21 mouse cellular contexts compared by ENCODE assay signal in the genomic region with DNA sequence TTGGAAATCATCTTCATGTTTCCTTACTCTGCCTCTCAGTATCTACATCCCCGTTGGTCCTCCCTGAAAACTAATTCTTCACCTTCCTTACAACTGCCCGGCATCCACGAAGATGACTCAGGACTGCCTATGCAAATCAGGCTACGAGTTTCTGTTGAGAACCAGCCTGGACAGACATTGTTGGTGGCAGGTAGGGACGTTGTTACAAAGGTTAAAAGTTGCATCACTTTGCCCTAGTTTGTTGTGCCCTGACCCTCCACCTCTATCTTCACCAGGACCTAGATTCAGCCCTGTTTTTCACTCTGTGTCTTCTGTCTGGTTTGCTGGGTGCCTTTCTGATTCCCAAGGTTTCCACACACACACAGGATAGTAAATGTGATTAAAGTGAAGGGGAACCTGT. TPM values are rescaled to one million over a fixed set of nuclear protein-coding genes. Genes with fewer than 3 reads are reported as not detected.
DNase-seq lines count a peak whose midpoint lies in the region; ATAC-seq and TF ChIP-seq lines count a peak whose summit lies in the region.
"Had no signal": no experiment of that assay in that cellular context is flagged by ENCODE, and none has a peak within 500 bp of the region (broad histone marks: within the 10 kb centered on the region; RNA-seq: fewer than 3 reads in every experiment).

No protein-coding gene starts in this region.

- no peaks in the 10 kb centered on the region for H3K27me3 ChIP-seq in intestine, embryonic 16.5 days (replicated peaks; ENCODE audit: control insufficient read depth, insufficient read depth, low read length)
- no peaks in the 10 kb centered on the region for H3K27me3 ChIP-seq in intestine, embryonic 15.5 days (replicated peaks)
- no peaks in the 10 kb centered on the region for H3K27me3 ChIP-seq in liver, embryonic 13.5 days
- no peaks in the 10 kb centered on the region for H3K27me3 ChIP-seq in liver, postnatal 0 days (ENCODE audit: insufficient read depth, low read length)
- no peaks in the 10 kb centered on the region for H3K27me3 ChIP-seq in lung, postnatal 0 days (replicated peaks; ENCODE audit: insufficient read depth, low read length)
- H3K27me3 ChIP-seq: heart, embryonic 12.5 days; Patski had no signal

- peak; percentile 34; the same call in 1 of the 2 replicates for TF ChIP-seq EP300 in liver, postnatal 0 days (IDR thresholded peaks at IDR 0.05; ENCODE audit: low read depth)
- no peak for TF ChIP-seq EP300 in lung, postnatal 0 days (IDR thresholded peaks at IDR 0.05)

- no peaks in the 10 kb centered on the region for H3K9me3 ChIP-seq in intestine, embryonic 16.5 days (ENCODE audit: control insufficient read depth, low read length)
- no peaks in the 10 kb centered on the region for H3K9me3 ChIP-seq in intestine, embryonic 15.5 days
- no peaks in the 10 kb centered on the region for H3K9me3 ChIP-seq in liver, embryonic 13.5 days (replicated peaks)
- H3K9me3 ChIP-seq in liver, postnatal 0 days (ENCODE audit: low read length), result no peaks in the 10 kb centered on the region
- no peaks in the 10 kb centered on the region for H3K9me3 ChIP-seq in lung, postnatal 0 days (ENCODE audit: low read length)
- H3K9me3 ChIP-seq: embryonic facial prominence, embryonic 10.5 days; heart, embryonic 12.5 days; hindbrain, embryonic 10.5 days had no signal

- no peak overlapping the region for H3K4me3 ChIP-seq in intestine, embryonic 16.5 days (ENCODE audit: low read length)
- no peak overlapping the region for H3K4me3 ChIP-seq in intestine, embryonic 15.5 days (replicated peaks)
- no peak overlapping the region for H3K4me3 ChIP-seq in liver, embryonic 13.5 days (replicated peaks)
- no peak overlapping the region for H3K4me3 ChIP-seq in liver, postnatal 0 days (ENCODE audit: low read depth, low read length)
- H3K4me3 ChIP-seq in lung, postnatal 0 days (ENCODE audit: low read depth, low read length), result no peak overlapping the region
- H3K4me3 ChIP-seq: embryonic facial prominence, embryonic 10.5 days; gastrocnemius, adult 2 months; heart, embryonic 12.5 days; hindbrain, embryonic 10.5 days had no signal

- H3K4me1 ChIP-seq in intestine, embryonic 16.5 days (ENCODE audit: control insufficient read depth, insufficient read depth, low read length), result no peaks in the 10 kb centered on the region
- no peaks in the 10 kb centered on the region for H3K4me1 ChIP-seq in intestine, embryonic 15.5 days (replicated peaks)
- no peaks in the 10 kb centered on the region for H3K4me1 ChIP-seq in liver, embryonic 13.5 days (replicated peaks)
- no peaks in the 10 kb centered on the region for H3K4me1 ChIP-seq in liver, postnatal 0 days (ENCODE audit: insufficient read depth)
- H3K4me1 ChIP-seq in lung, postnatal 0 days (ENCODE audit: insufficient read depth, low read depth, low read length), result no peaks in the 10 kb centered on the region
- H3K4me1 ChIP-seq: embryonic facial prominence, embryonic 10.5 days; heart, embryonic 12.5 days; hindbrain, embryonic 10.5 days had no signal

- ATAC-seq in intestine, embryonic 16.5 days, result 0 out of 2 replicates have a peak, but pooled peaks have one; percentile 29
- no peak for ATAC-seq in intestine, embryonic 15.5 days
- ATAC-seq in liver, embryonic 13.5 days (ENCODE audit: low read depth), result peak; percentile 63
- peak; percentile 79 for ATAC-seq in liver, postnatal 0 days
- ATAC-seq in lung, postnatal 0 days, result no peak
- ATAC-seq: activated CD4-positive, CD25-positive, alpha-beta regulatory T cell, adult 4 months; forebrain, embryonic 14.5 days; Patski had no signal

- no peaks in the 10 kb centered on the region for H3K36me3 ChIP-seq in intestine, embryonic 16.5 days (ENCODE audit: control insufficient read depth, insufficient read depth, low read length)
- H3K36me3 ChIP-seq in intestine, embryonic 15.5 days, result no peaks in the 10 kb centered on the region
- no peaks in the 10 kb centered on the region for H3K36me3 ChIP-seq in liver, embryonic 13.5 days
- H3K36me3 ChIP-seq in liver, postnatal 0 days (replicated peaks; ENCODE audit: insufficient read depth, low read length), result no peaks in the 10 kb centered on the region
- H3K36me3 ChIP-seq in lung, postnatal 0 days (ENCODE audit: insufficient read depth, low read length), result no peaks in the 10 kb centered on the region
- H3K36me3 ChIP-seq: embryonic facial prominence, embryonic 10.5 days; heart, embryonic 12.5 days; hindbrain, embryonic 10.5 days had no signal

- no peak overlapping the region for H3K27ac ChIP-seq in intestine, embryonic 16.5 days (ENCODE audit: low read length)
- no peak overlapping the region for H3K27ac ChIP-seq in intestine, embryonic 15.5 days
- 0 out of 2 replicates have a peak overlapping the region, but pooled peaks have one; percentile 14 for H3K27ac ChIP-seq in liver, embryonic 13.5 days
- peak overlapping the region; percentile 94 for H3K27ac ChIP-seq in liver, postnatal 0 days (ENCODE audit: low read depth)
- no peak overlapping the region for H3K27ac ChIP-seq in lung, postnatal 0 days (ENCODE audit: low read length)
- H3K27ac ChIP-seq: embryonic facial prominence, embryonic 10.5 days; gastrocnemius, adult 2 months; hindbrain, embryonic 10.5 days had no signal

- no peak overlapping the region for H3K9ac ChIP-seq in intestine, embryonic 16.5 days (ENCODE audit: low read depth, low read length)
- H3K9ac ChIP-seq in intestine, embryonic 15.5 days, result no peak overlapping the region
- H3K9ac ChIP-seq in liver, embryonic 13.5 days, result no peak overlapping the region
- H3K9ac ChIP-seq in liver, postnatal 0 days (replicated peaks), result no peak overlapping the region
- H3K9ac ChIP-seq in lung, postnatal 0 days (replicated peaks; ENCODE audit: low read depth), result no peak overlapping the region
- H3K9ac ChIP-seq: heart, embryonic 12.5 days had no signal

- 90% methylated on average over 5 of the region's 5 CpGs for WGBS in intestine, embryonic 16.5 days
- WGBS in intestine, embryonic 15.5 days, result 90% methylated on average over 5 of the region's 5 CpGs
- 67% methylated on average over 5 of the region's 5 CpGs for WGBS in liver, embryonic 13.5 days (ENCODE audit: insufficient replicate concordance)
- 61% methylated on average over 5 of the region's 5 CpGs for WGBS in liver, postnatal 0 days (ENCODE audit: insufficient replicate concordance)
- 82% methylated on average over 5 of the region's 5 CpGs for WGBS in lung, postnatal 0 days

- TF ChIP-seq CTCF in liver, postnatal 0 days (IDR thresholded peaks at IDR 0.05; ENCODE audit: low read depth), result no peak
- no peak for TF ChIP-seq CTCF in lung, postnatal 0 days (IDR thresholded peaks at IDR 0.05)

- no peak overlapping the region for H3K4me2 ChIP-seq in intestine, embryonic 16.5 days (ENCODE audit: low read depth, low read length)
- H3K4me2 ChIP-seq in intestine, embryonic 15.5 days (replicated peaks), result no peak overlapping the region
- no peak overlapping the region for H3K4me2 ChIP-seq in liver, embryonic 13.5 days
- peak overlapping the region; percentile 53 for H3K4me2 ChIP-seq in liver, postnatal 0 days (ENCODE audit: low read depth, low read length)
- H3K4me2 ChIP-seq in lung, postnatal 0 days (replicated peaks; ENCODE audit: low read depth, low read length), result no peak overlapping the region
- H3K4me2 ChIP-seq: heart, embryonic 12.5 days had no signal

- DNase-seq in kidney, postnatal 36 days, result peak; percentile 25 to 54
- no peak for DNase-seq in kidney, postnatal 14 days
- DNase-seq in liver, embryonic 13.5 days, result no peak
- DNase-seq in liver, postnatal 0 days, result peak; percentile 25
- DNase-seq in urinary bladder, postnatal 10 days (ENCODE audit: low spot score), result no peak
- DNase-seq in lung, postnatal 0 days (ENCODE audit: low spot score), result no peak
- DNase-seq: adrenal gland, postnatal 14 days; B cell, adult 2 months; cerebellum, adult 11-12 months; cerebellum, adult 9-10 months; cerebellum, postnatal 25 days; gastrocnemius, adult 2 months; gastrocnemius, postnatal 25 days had no signal

RNA-seq across cellular contexts. Expression of a gene that starts 36.7 kb away (rescaled TPM):
- 63.0 and 77.2 TPM in 2 replicates for polyA plus RNA-seq in intestine, embryonic 16.5 days (2015; fragmentation: Nextera tagmentation; extraction: Ambion mirVana)
- 51.6 and 55.3 TPM in 2 replicates for polyA plus RNA-seq in intestine, embryonic 15.5 days (2015; fragmentation: Nextera tagmentation; extraction: Ambion mirVana)
- 36.9 and 45.2 TPM in 2 replicates for polyA plus RNA-seq in liver, embryonic 13.5 days (2015; fragmentation: Nextera tagmentation; extraction: Ambion mirVana)
- 255 and 267 TPM in 2 replicates for polyA plus RNA-seq in liver, postnatal 0 days (2015; fragmentation: Nextera tagmentation; extraction: Ambion mirVana)
- polyA plus RNA-seq in lung, postnatal 0 days (2015; fragmentation: Nextera tagmentation; extraction: Ambion mirVana), result 26.3 and 29.5 TPM in 2 replicates

Comparison
In these comparisons a context has a peak if more than half of its experiments do, and no peak if none do; other contexts are left out.
1. ATAC-seq: peak in intestine, embryonic 16.5 days (single experiment), liver, embryonic 13.5 days (single experiment) and liver, postnatal 0 days (single experiment); none in intestine, embryonic 15.5 days (single experiment) and lung, postnatal 0 days (single experiment).
2. DNase-seq: peak in kidney, postnatal 36 days (2 of 2) and liver, postnatal 0 days (single experiment); none in kidney, postnatal 14 days (single experiment), liver, embryonic 13.5 days (single experiment), urinary bladder, postnatal 10 days (single experiment) and lung, postnatal 0 days (single experiment).
3. H3K27ac ChIP-seq: peak in liver, embryonic 13.5 days (single experiment) and liver, postnatal 0 days (single experiment); none in intestine, embryonic 16.5 days (single experiment), intestine, embryonic 15.5 days (single experiment) and lung, postnatal 0 days (single experiment).